Mouse (Mus musculus) forebrain, postnatal 0 days (tissue): ENCODE data around the gene Olfr218. TPM values are rescaled to one million over a fixed set of nuclear protein-coding genes. Genes with fewer than 3 reads are reported as not detected.
"Not testable (repeated sequence)": the region's sequence is repeated elsewhere in the genome, so short reads cannot be mapped to it uniquely, and the experiment has no call there.

Experiments used
- ATAC-seq: fragments of 200-750 bp; cut with Nextera tagmentation; 2 replicates; pipeline ENCODE4 v1.8.0; 2017; ENCODE audit warnings: mild to moderate bottlenecking, moderate library complexity
- DNase-seq: peaks from one replicate; pipeline ENCODE4 v3.0.0-alpha.2; 2015
- H3K27ac ChIP-seq: fragments of 300-500 bp; sonication (generic); 2 replicates; pipeline ENCODE4 v1.5.1; 2014; ENCODE audit warnings: low read depth, mild to moderate bottlenecking, antibody characterized with exemption, low read length, moderate library complexity, mixed read lengths
- H3K27me3 ChIP-seq: fragments of 300-500 bp; sonication (generic); 2 replicates; pipeline ENCODE4 v1.6.1; 2014; ENCODE audit warnings: mild to moderate bottlenecking, low read length, mixed read lengths; ENCODE audit not compliant: insufficient read depth
- H3K36me3 ChIP-seq: fragments of 300-500 bp; sonication (generic); 2 replicates; pipeline ENCODE4 v1.6.1; 2014; ENCODE audit warnings: mild to moderate bottlenecking, moderate library complexity; ENCODE audit not compliant: insufficient read depth
- H3K4me1 ChIP-seq: fragments of 300-500 bp; sonication (generic); 2 replicates; pipeline ENCODE4 v1.6.1; 2014; ENCODE audit warnings: antibody characterized with exemption; ENCODE audit not compliant: insufficient read depth
- H3K4me2 ChIP-seq: fragments of 300-500 bp; sonication (generic); 2 replicates; pipeline ENCODE4 v1.6.1; 2014; ENCODE audit warnings: low read depth, mild to moderate bottlenecking, moderate library complexity
- H3K4me3 ChIP-seq: fragments of 300-500 bp; sonication (generic); 2 replicates; pipeline ENCODE4 v1.5.1; 2014; ENCODE audit warnings: low read depth, low read length, mixed read lengths
- H3K9ac ChIP-seq: fragments of 300-500 bp; sonication (generic); 2 replicates; pipeline ENCODE4 v1.6.1; 2014; ENCODE audit warnings: mild to moderate bottlenecking
- H3K9me3 ChIP-seq: fragments of 300-500 bp; sonication (generic); 2 replicates; pipeline ENCODE4 v1.6.1; 2016; ENCODE audit warnings: low read length
- CTCF ChIP-seq: sonication (generic); IDR thresholded peaks from 2 replicates; pipeline ENCODE4 v1.5.1; 2016; ENCODE audit warnings: antibody characterized with exemption, control low read depth, low read depth
- WGBS: fragments of 180-500 bp; shearing (Covaris S2); extraction: QIAGEN DNeasy Blood & Tissue Kit; methylation state at CpG from one replicate; pipeline ENCODE4 v1.1.7; 2014; 5-methylcytosine and 5-hydroxymethylcytosine counted together
- polyA plus RNA-seq: library from polyadenylated mRNA; unstranded; fragments of >200 nt; fragmentation: Nextera tagmentation; extraction: Ambion mirVana; gene quantifications from 2 replicates; pipeline ENCODE4 v1.2.1, GENCODE M21; 2015
- total RNA-seq: library from RNA; depleted of rRNA; stranded (reverse); fragments of >200 nt; gene quantifications from 2 replicates; pipeline ENCODE4 v1.2.3, GENCODE M21; 2014; rRNA removed

The Olfr218 gene
- total and polyA plus RNA-seq, 2 experiments from 2014 or later: not detected

GRCm38 (mm10) chr1:173227081-173227480, 29.5 kb downstream of the Olfr218 start, which contains the start of gene Fcer1a:
Gene Fcer1a, minus strand, starts transcription at chr1:173227214.
- no peak within 1 kb of the TSS for H3K4me2 ChIP-seq
- WGBS: 93% methylated on average over 2 of the region's 2 CpGs
- no peak within 1 kb of the TSS for H3K27ac ChIP-seq
- H3K27me3 ChIP-seq: no peaks in the 10 kb centered on the region
- no peak within 1 kb of the TSS for H3K4me3 ChIP-seq
- no peak for TF ChIP-seq CTCF
- H3K9me3 ChIP-seq: no peaks in the 10 kb centered on the region
- no peaks in the 10 kb centered on the region for H3K36me3 ChIP-seq
- no peaks in the 10 kb centered on the region for H3K4me1 ChIP-seq
- no peak within 1 kb of the TSS for H3K9ac ChIP-seq
- no peak for DNase-seq
- ATAC-seq: no peak

GRCm38 (mm10) chr1:173237004-173237403, 39.4 kb downstream of the Olfr218 start:
- not testable (repeated sequence) for H3K36me3 ChIP-seq, H3K27me3 ChIP-seq, H3K4me2 ChIP-seq, H3K27ac ChIP-seq, ATAC-seq, H3K4me3 ChIP-seq, DNase-seq, H3K9ac ChIP-seq, H3K4me1 ChIP-seq, H3K9me3 ChIP-seq
- 91% methylated on average over 1 of the region's 1 CpGs for WGBS

- H3K4me1 ChIP-seq: no peaks in the 10 kb centered on the region
- no peak overlapping the region for H3K4me2 ChIP-seq
- no peak overlapping the region for H3K27ac ChIP-seq
- ATAC-seq: no peak
- no peak overlapping the region for H3K9ac ChIP-seq
- H3K4me3 ChIP-seq: no peak overlapping the region
- no peak for TF ChIP-seq CTCF
- no peaks in the 10 kb centered on the region for H3K36me3 ChIP-seq
- WGBS: 95% methylated on average over 3 of the region's 3 CpGs
- H3K27me3 ChIP-seq: no peaks in the 10 kb centered on the region
- DNase-seq: no peak
- no peaks in the 10 kb centered on the region for H3K9me3 ChIP-seq
These were observed 52.3 kb downstream of the Olfr218 start for GRCm38 (mm10) chr1:173249888-173250287.

Other genes starting within 250 kb of the Olfr218 start
- gene Olfr16, start 247.4 kb upstream of the Olfr218 start, total RNA-seq: not detected in 2 replicates
- gene Olfr16, start 247.4 kb upstream of the Olfr218 start, polyA plus RNA-seq: not detected in 2 replicates
- not detected in 2 replicates for gene Olfr1408, start 60.4 kb upstream of the Olfr218 start, total RNA-seq
- gene Olfr1408, start 60.4 kb upstream of the Olfr218 start, polyA plus RNA-seq: not detected in 2 replicates
- gene Olfr1406, start 7.2 kb upstream of the Olfr218 start, total RNA-seq: not detected in 2 replicates
- not detected in 2 replicates for gene Olfr1406, start 7.2 kb upstream of the Olfr218 start, polyA plus RNA-seq
- gene Olfr1404, start 14.6 kb downstream of the Olfr218 start, total RNA-seq: not detected in 2 replicates
- gene Olfr1404, start 14.6 kb downstream of the Olfr218 start, polyA plus RNA-seq: not detected in 2 replicates
- gene Fcer1a, start 29.4 kb downstream of the Olfr218 start, total RNA-seq: not detected in 2 replicates
- 0.18 TPM in 1 of 2 replicates, not detected in the other for gene Fcer1a, start 29.4 kb downstream of the Olfr218 start, polyA plus RNA-seq
- 0.05 TPM in 1 of 2 replicates, not detected in the other for gene Olfr418, start 68.2 kb downstream of the Olfr218 start, total RNA-seq
- gene Olfr418, start 68.2 kb downstream of the Olfr218 start, polyA plus RNA-seq: not detected in 2 replicates
- gene Mptx2, start 80.0 kb downstream of the Olfr218 start, total RNA-seq: not detected in 2 replicates
- not detected in 2 replicates for gene Mptx2, start 80.0 kb downstream of the Olfr218 start, polyA plus RNA-seq
- 29.0 and 32.8 TPM in 2 replicates for gene Ackr1, start 135.9 kb downstream of the Olfr218 start, total RNA-seq
- 11.5 and 14.0 TPM in 2 replicates for gene Ackr1, start 135.9 kb downstream of the Olfr218 start, polyA plus RNA-seq
- gene Aim2, start 153.1 kb downstream of the Olfr218 start, total RNA-seq: 2.3 and 4.5 TPM in 2 replicates
- gene Aim2, start 153.1 kb downstream of the Olfr218 start, polyA plus RNA-seq: 1.1 and 1.8 TPM in 2 replicates
- gene Cadm3, start 169.9 kb downstream of the Olfr218 start, total RNA-seq: 278 and 354 TPM in 2 replicates
- 25.6 and 41.0 TPM in 2 replicates for gene Cadm3, start 169.9 kb downstream of the Olfr218 start, polyA plus RNA-seq